ENCODE assay signal across 8 mouse cellular contexts in genomic region chr1:164461726-164462125, GRCm38 (mm10). TPM values are rescaled to one million over a fixed set of nuclear protein-coding genes. Genes with fewer than 3 reads are reported as not detected.
DNase-seq lines count a peak whose midpoint lies in the region; ATAC-seq and TF ChIP-seq lines count a peak whose summit lies in the region.

No protein-coding gene starts in this region.

- no peaks in the 10 kb centered on the region for H3K27me3 ChIP-seq in intestine, embryonic 16.5 days (replicated peaks; ENCODE audit: control insufficient read depth, insufficient read depth, low read length)

- peak overlapping the region; percentile 61 for H3K9ac ChIP-seq in intestine, embryonic 16.5 days (ENCODE audit: low read depth, low read length)

- peak; percentile 5 for DNase-seq in CD4-positive, CD25-positive, alpha-beta regulatory T cell, adult 2 months (ENCODE audit: low read depth, low spot score)
- peak; percentile 73 for DNase-seq in brain, embryonic 14.5 days (ENCODE audit: low read depth)
- DNase-seq in gastrocnemius, postnatal 10 days, result peak; percentile 46
- peak; percentile 67 to 75 for DNase-seq in left cerebral cortex, postnatal 10 days (ENCODE audit: extremely low spot score in 1 of 2, low spot score in 2 of 2)
- DNase-seq in retina, postnatal 1 day, result peak; percentile 46
- DNase-seq in urinary bladder, postnatal 4 days (ENCODE audit: low spot score in 2 of 2), result no peak

- peak overlapping the region; percentile 76 for H3K27ac ChIP-seq in intestine, embryonic 16.5 days (ENCODE audit: low read length)

- no peak for TF ChIP-seq CTCF in brain, embryonic 14.5 days (IDR thresholded peaks at IDR 0.05; ENCODE audit: borderline replicate concordance, extremely low read depth, insufficient read depth, insufficient read length)

- peak overlapping the region; percentile 1 for H3K4me3 ChIP-seq in intestine, embryonic 16.5 days (ENCODE audit: low read length)

- no peak for TF ChIP-seq POLR2A in brain, embryonic 14.5 days (IDR thresholded peaks at IDR 0.05; ENCODE audit: borderline replicate concordance, extremely low read depth, insufficient read depth, insufficient read length, poor library complexity, severe bottlenecking)

- 24% methylated on average over 10 of the region's 10 CpGs for WGBS in intestine, embryonic 16.5 days

- ATAC-seq in CD4-positive, CD25-positive, alpha-beta regulatory T cell, adult 4 months, result no peak
- no peak for ATAC-seq in intestine, embryonic 16.5 days

- intact Hi-C loops in left cerebral cortex, postnatal 10 days (cut with DNase I), result loop anchor here (5.0 kb wide), 1 partner anchor 81 kb away; no protein-coding TSS in a partner anchor

- peaks cover 10% of the 10 kb centered on the region; the same call in 1 of the 2 replicates for H3K4me1 ChIP-seq in intestine, embryonic 16.5 days (ENCODE audit: control insufficient read depth, insufficient read depth, low read length)

- H3K4me2 ChIP-seq in intestine, embryonic 16.5 days (ENCODE audit: low read depth, low read length), result peak overlapping the region; percentile 52

- no peaks in the 10 kb centered on the region for H3K9me3 ChIP-seq in intestine, embryonic 16.5 days (ENCODE audit: control insufficient read depth, low read length)

- no peaks in the 10 kb centered on the region for H3K36me3 ChIP-seq in intestine, embryonic 16.5 days (ENCODE audit: control insufficient read depth, insufficient read depth, low read length)

RNA-seq across cellular contexts. Expression of gene Atp1b1, which starts 3.6 kb away (rescaled TPM):
- 1 to 10 TPM; 3.4 to 4.1 TPM for polyA plus RNA-seq in CD4-positive, CD25-positive, alpha-beta regulatory T cell, adult 4 months (2017; shearing (Covaris generic))
- polyA plus RNA-seq in brain, embryonic 14.5 days (2012; rRNA removed), result 78.0 and 126 TPM in 2 replicates
- 100 to 1,000 TPM; 118 to 124 TPM for total RNA-seq in gastrocnemius, postnatal 10 days (2021)
- polyA plus RNA-seq in intestine, embryonic 16.5 days (2015; fragmentation: Nextera tagmentation; extraction: Ambion mirVana), result 184 and 199 TPM in 2 replicates
- 1,000 to 10,000 TPM; 1,479 to 1,505 TPM for total RNA-seq in left cerebral cortex, postnatal 10 days (2021)

Comparison
In these comparisons a context has a peak if more than half of its experiments do, and no peak if none do; other contexts are left out.
1. DNase-seq: peak in CD4-positive, CD25-positive, alpha-beta regulatory T cell, adult 2 months (single experiment), brain, embryonic 14.5 days (single experiment), gastrocnemius, postnatal 10 days (single experiment), left cerebral cortex, postnatal 10 days (2 of 2) and retina, postnatal 1 day (single experiment); none in urinary bladder, postnatal 4 days (0 of 2).
2. RNA of gene Atp1b1, which starts 3.6 kb away (polyA plus RNA-seq): 184 to 199 TPM in intestine, embryonic 16.5 days and 78.0 to 126 TPM in brain, embryonic 14.5 days; 3.4 to 4.1 TPM in CD4-positive, CD25-positive, alpha-beta regulatory T cell, adult 4 months; every median in the first group is over 10 times any median in the second.